Mouse (Mus musculus): ENCODE results near the gene Oas2.

Oas2 gene

DNA sequence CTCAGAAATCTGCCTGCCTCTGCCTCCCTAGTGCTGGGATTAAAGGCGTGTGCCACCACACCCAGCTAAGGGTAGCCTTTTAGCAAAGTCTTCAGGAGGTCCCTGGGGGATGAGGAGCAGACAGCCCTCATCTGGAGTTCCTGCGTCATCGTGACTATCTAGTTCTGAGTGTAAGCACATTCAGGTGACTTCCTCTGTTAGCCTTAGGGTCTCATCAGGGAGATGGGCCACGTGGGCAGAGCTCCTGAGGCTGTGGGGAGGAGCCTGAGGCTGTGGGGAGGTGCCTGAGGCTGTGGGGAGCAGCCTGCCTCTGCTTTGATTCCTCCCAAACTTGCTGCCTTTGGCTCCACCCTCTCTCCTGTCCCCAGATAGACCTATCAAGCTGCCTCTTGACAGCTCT lies 52.8 kb downstream of the Oas2 start:
- DNase-seq (ENCODE audit: low read depth, low spot score): no peak

- no peak for DNase-seq (ENCODE audit: low read depth, low spot score)
Measured at GRCm38 (mm10) chr5:120696057-120696743, 53.5 kb downstream of the Oas2 start.

- DNase-seq (ENCODE audit: low read depth, low spot score): no peak
Measured at GRCm38 (mm10) chr5:120694695-120695074, 55.0 kb downstream of the Oas2 start.

DNA sequence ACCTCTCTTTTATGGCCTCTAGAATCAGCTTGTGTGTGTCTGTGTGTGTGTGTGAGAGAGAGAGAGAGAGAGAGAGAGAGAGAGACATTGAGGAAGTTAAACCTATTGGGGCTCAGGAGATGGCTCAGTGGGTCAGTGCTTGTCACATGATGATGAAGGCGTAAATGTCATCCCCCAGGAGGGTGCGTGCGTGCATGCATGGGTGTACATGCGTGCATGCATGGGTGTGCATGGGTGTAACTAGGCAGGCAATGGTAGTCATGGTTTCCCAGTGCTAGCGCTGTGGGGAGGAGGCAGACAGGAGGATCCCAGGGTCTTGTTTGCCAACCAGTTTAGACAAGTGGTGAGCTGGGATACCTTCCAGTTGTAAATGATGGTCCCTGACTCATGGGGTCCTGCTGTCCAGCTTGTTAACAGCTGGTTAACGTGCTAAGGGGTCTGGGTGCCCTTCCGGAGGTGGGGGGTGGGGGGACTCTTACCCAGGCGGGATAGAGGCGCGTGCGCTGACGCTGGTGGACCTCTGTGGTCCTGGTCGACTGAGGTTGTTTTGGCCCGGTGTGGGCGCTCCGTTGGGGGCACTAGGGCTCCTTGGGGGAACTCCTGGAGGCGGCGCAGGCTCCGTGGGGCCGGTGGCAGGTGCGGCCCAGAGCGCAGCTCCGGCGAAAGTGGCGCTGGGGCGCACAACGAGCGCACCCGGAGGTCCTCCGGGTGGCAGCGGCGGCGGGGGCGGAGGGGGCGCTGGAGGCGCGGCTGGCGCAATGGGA lies 55.5 kb downstream of the Oas2 start:
- no peak for DNase-seq (ENCODE audit: low read depth, low spot score)

- DNase-seq (ENCODE audit: low read depth, low spot score): no peak
Measured at GRCm38 (mm10) chr5:120692034-120692433, 57.6 kb downstream of the Oas2 start.

- no peak for DNase-seq (ENCODE audit: low read depth, low spot score)
Measured at GRCm38 (mm10) chr5:120690417-120690816, 59.2 kb downstream of the Oas2 start.

DNA sequence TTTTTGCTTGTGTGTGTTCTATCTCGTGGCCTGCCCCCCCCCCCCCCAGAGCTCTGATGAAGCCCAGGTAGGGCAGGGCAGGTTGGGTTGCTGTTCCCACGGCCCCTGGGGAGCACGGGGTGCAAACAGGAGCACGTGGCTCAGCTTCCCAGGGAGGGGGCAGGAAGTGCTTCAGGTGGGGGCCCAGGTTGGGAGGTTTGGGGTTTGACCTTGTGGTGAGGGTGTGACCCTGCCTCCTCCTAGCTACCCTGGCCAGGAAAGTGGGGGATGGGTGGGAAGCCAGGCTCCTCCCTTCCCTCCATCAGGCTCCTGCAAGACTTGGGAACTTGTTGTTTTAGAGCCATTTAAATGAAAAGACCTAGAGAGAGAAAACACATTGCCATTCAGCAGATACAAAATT lies 61.2 kb downstream of the Oas2 start:
- no peak for DNase-seq (ENCODE audit: low read depth, low spot score)

DNA sequence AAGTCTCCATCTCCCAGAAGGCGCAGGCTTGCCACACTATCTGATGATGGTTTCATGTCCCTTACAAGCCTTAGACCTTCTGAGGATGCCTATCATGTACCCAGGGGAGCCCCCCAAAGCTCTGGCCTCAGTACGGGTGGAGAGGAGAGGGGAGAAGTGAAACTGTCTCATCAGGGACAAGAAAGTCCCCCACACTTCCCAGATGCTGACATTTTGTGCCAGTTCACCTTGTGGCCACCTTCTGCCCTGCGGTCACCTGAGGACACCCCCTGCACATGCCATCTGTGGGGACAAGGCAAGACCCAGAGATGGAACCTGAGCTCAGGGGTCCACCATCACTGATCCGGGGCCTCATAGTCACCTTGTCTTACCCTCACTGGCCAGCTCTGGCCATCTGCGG lies 61.8 kb downstream of the Oas2 start:
- DNase-seq (ENCODE audit: low read depth, low spot score): no peak

GRCm38 (mm10) chr5:120687484-120687851 lies 62.2 kb downstream of the Oas2 start:
- no peak for DNase-seq (ENCODE audit: low read depth, low spot score)

DNA sequence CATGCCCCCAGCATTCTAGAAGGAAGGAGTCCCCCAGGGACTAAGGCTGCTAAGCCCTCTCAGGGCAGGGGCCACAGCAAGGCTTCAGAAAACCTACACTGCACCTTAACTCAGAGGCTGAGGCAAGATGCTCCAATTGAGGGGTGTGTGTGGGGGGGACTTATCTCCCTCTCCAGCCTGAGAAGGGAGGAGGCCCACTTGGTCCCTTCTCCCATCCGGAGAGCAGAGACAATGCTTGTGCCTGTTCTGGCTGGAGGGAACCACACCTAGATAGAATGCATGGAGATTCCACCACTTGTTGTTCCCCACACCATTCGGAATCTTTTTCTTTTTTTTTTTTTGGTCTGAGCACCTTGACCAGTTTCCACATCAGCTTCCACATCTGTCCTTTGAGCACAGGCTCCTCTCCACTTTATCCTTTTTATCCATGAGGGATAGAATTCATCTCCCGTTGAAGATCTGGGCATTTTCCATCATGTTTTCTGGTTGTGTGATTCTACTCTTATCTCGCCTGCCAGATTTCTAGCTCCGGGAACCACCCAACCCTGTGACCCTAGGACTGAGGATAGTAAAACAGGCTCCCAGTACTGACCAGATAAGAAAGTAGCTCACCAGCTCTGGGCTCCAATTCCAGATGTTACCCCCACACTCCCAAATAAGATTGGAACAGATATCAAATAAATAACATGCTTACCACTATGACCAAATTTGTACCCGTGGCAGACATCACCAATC lies 62.7 kb downstream of the Oas2 start:
- DNase-seq (ENCODE audit: low read depth, low spot score): no peak

GRCm38 (mm10) chr5:120685678-120686077 lies 64.0 kb downstream of the Oas2 start:
- DNase-seq (ENCODE audit: low read depth, low spot score): no peak

GRCm38 (mm10) chr5:120682982-120683771 lies 66.5 kb downstream of the Oas2 start:
- no peak for DNase-seq (ENCODE audit: low read depth, low spot score)

DNA sequence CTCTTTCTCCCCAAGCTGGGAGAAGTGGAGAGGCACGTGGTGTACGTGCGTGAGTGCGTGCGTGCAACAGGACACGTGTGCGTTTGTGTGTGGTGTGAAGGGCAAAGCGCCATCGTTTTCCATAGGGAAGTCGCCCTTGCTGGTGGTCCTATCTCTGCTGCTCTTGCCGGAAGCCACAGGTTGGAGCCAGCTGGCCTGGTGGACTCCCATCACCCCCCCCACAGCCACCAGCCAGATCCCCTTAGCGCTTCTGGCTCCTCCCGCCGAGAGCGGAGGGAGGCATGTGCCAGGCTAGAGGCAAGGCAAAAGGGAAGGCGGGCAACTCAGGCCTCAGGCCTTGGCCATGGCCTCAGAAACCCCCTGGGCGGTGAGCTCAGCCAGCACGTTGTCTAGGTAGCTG lies 68.7 kb downstream of the Oas2 start:
- no peak for DNase-seq (ENCODE audit: low read depth, low spot score)
